Mouse (Mus musculus): ENCODE measurements around the gene Slc16a7. TPM values are rescaled to one million over a fixed set of nuclear protein-coding genes. Genes with fewer than 3 reads are reported as not detected.

Slc16a7 gene
- total and polyA plus RNA-seq, 2 experiments, result 26.8 to 79.7 TPM

DNA sequence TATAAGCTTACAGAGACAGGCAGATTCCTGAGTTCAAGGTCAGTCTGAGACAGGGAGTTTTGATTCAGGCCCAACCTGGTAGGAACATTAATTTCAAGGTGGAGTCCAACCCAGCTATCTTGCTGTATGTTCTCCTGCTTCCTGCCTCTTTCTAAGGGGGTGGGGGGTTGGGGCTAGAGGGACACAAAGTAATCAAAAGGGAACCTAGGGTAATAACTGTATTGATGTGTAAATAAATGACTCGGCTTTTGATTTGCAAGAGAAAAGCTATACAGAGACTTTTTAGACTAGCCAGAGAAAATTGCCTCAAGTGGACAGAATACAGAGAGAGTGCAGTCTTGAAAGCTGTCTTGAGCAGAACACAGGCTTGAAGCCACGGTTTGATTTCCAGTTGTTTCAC lies 174.7 kb downstream of the Slc16a7 start:
- Histone ChIP-seq H3K27me3 (ENCODE audit: control insufficient read depth, insufficient read depth, low read length) (no peaks in the 10 kb centered on the region), H3K4me1 (ENCODE audit: control insufficient read depth, insufficient read depth, low read length) (no peaks in the 10 kb centered on the region), H3K79me2 (ENCODE audit: control insufficient read depth, insufficient read depth, low read length) (no peaks in the 10 kb centered on the region), H3K4me3 (ENCODE audit: insufficient read depth, low read depth, low read length) (no peak overlapping the region), H3K9ac (ENCODE audit: low read depth, low read length) (no peak overlapping the region), H3K36me3 (ENCODE audit: control insufficient read depth, insufficient read depth, low read length) (no peaks in the 10 kb centered on the region), H3K27ac (replicated peaks; ENCODE audit: insufficient read depth, low read depth, low read length) (no peak overlapping the region)
- WGBS, result 69% methylated on average over 2 of the region's 2 CpGs
- no peak for DNase-seq (ENCODE audit: extremely low read depth, low read depth, low spot score)
- TF ChIP-seq POLR2A (IDR thresholded peaks at IDR 0.05; ENCODE audit: extremely low read depth, insufficient read depth, low read length) (no peak), CTCF (IDR thresholded peaks at IDR 0.05; ENCODE audit: low read depth, low read length) (no peak)

DNA sequence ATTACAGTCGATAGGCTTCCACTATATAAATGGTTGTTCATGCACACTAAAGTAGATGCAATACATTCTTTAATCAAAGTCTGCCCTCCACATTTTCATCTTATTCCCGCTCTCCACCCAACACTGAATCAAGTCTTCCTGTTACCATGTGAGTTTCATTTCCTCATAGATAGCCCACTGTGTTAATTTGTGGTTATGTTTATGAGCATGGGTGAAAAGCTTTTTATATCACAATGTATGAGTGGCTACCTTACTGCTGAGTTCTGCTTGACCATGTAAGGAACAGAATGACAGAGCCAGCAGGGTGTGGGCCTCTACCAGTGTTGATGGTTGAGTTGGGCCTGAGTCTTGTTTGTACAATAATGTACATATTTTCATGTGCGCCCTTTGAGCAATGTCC lies 175.5 kb downstream of the Slc16a7 start:
- 97% methylated on average over 3 of the region's 3 CpGs for WGBS
- no peaks in the 10 kb centered on the region for H3K4me1 ChIP-seq (ENCODE audit: control insufficient read depth, insufficient read depth, low read length)
- H3K79me2 ChIP-seq (ENCODE audit: control insufficient read depth, insufficient read depth, low read length), result no peaks in the 10 kb centered on the region
- no peaks in the 10 kb centered on the region for H3K27me3 ChIP-seq (ENCODE audit: control insufficient read depth, insufficient read depth, low read length)
- no peak for TF ChIP-seq POLR2A (IDR thresholded peaks at IDR 0.05; ENCODE audit: extremely low read depth, insufficient read depth, low read length)
- no peak for TF ChIP-seq CTCF (IDR thresholded peaks at IDR 0.05; ENCODE audit: low read depth, low read length)
- no peaks in the 10 kb centered on the region for H3K36me3 ChIP-seq (ENCODE audit: control insufficient read depth, insufficient read depth, low read length)
- no peak overlapping the region for H3K9ac ChIP-seq (ENCODE audit: low read depth, low read length)
- DNase-seq (ENCODE audit: extremely low read depth, low read depth, low spot score), result no peak
- H3K4me3 ChIP-seq (ENCODE audit: insufficient read depth, low read depth, low read length), result no peak overlapping the region
- no peak overlapping the region for H3K27ac ChIP-seq (replicated peaks; ENCODE audit: insufficient read depth, low read depth, low read length)

DNA sequence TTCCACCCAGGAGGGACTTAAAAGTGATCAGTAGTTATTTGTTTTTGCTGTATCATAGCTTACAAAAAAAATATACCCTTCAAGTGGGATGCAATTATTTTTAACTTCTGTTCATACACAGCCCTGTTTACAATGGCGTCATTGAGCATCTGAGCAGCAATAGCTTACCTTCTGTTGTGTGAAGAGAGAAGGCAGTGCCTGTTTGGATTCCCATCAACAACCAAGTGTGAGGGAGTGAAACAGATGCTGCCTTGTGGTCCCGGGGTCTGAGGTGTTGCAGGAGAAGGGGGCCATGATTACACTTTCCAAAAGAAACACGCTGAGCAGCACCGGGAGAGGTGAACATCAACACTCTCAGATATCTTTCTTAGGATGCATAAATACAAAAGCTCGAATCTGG lies 201.7 kb downstream of the Slc16a7 start:
- H3K27ac ChIP-seq (replicated peaks; ENCODE audit: insufficient read depth, low read depth, low read length), result no peak overlapping the region
- H3K27me3 ChIP-seq (ENCODE audit: control insufficient read depth, insufficient read depth, low read length), result no peaks in the 10 kb centered on the region; the same call in 1 of the 2 replicates
- H3K36me3 ChIP-seq (ENCODE audit: control insufficient read depth, insufficient read depth, low read length), result no peaks in the 10 kb centered on the region
- WGBS, result 75% methylated on average over 5 of the region's 5 CpGs
- no peak for DNase-seq (ENCODE audit: extremely low read depth, low read depth, low spot score)
- H3K4me1 ChIP-seq (ENCODE audit: control insufficient read depth, insufficient read depth, low read length), result no peaks in the 10 kb centered on the region
- H3K4me3 ChIP-seq (ENCODE audit: insufficient read depth, low read depth, low read length), result no peak overlapping the region
- H3K9ac ChIP-seq (ENCODE audit: low read depth, low read length), result no peak overlapping the region
- no peaks in the 10 kb centered on the region for H3K79me2 ChIP-seq (ENCODE audit: control insufficient read depth, insufficient read depth, low read length)
- TF ChIP-seq CTCF (IDR thresholded peaks at IDR 0.05; ENCODE audit: low read depth, low read length) (no peak), POLR2A (IDR thresholded peaks at IDR 0.05; ENCODE audit: extremely low read depth, insufficient read depth, low read length) (no peak)

DNA sequence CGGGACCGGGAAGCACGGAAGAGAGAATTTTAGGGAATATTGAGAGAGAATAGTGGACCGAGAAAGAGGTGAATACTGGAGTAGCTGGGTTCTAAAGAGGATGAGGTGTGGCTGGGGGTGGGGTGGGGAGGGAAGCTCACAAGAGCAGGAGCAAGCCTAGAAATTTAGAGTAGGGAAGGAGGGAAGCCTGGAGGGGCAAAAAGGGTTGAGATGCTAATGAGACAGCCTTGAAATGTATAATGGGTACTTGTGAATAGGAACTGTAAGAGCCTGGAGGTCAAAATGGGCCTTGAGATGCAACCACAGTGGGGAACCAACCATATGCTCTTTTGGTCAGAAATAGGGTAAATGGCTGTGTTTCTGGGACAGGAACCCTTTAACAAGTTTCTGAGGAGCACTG lies 203.9 kb downstream of the Slc16a7 start:
- WGBS, result 98% methylated on average over 4 of the region's 4 CpGs
- no peak overlapping the region for H3K4me3 ChIP-seq (ENCODE audit: insufficient read depth, low read depth, low read length)
- TF ChIP-seq CTCF (IDR thresholded peaks at IDR 0.05; ENCODE audit: low read depth, low read length) (no peak), POLR2A (IDR thresholded peaks at IDR 0.05; ENCODE audit: extremely low read depth, insufficient read depth, low read length) (no peak)

GRCm38 (mm10) chr10:125184146-125184545 lies 205.1 kb downstream of the Slc16a7 start:
- 55% methylated on average over 5 of the region's 5 CpGs for WGBS
- H3K27me3 ChIP-seq (ENCODE audit: control insufficient read depth, insufficient read depth, low read length), result no peaks in the 10 kb centered on the region
- no peaks in the 10 kb centered on the region for H3K4me1 ChIP-seq (ENCODE audit: control insufficient read depth, insufficient read depth, low read length)
- TF ChIP-seq POLR2A (IDR thresholded peaks at IDR 0.05; ENCODE audit: extremely low read depth, insufficient read depth, low read length), result no peak
- no peak for TF ChIP-seq CTCF (IDR thresholded peaks at IDR 0.05; ENCODE audit: low read depth, low read length)
- no peak overlapping the region for H3K27ac ChIP-seq (replicated peaks; ENCODE audit: insufficient read depth, low read depth, low read length)
- H3K79me2 ChIP-seq (ENCODE audit: control insufficient read depth, insufficient read depth, low read length), result no peaks in the 10 kb centered on the region
- no peak for DNase-seq (ENCODE audit: extremely low read depth, low read depth, low spot score)
- H3K4me3 ChIP-seq (ENCODE audit: insufficient read depth, low read depth, low read length), result no peak overlapping the region
- H3K9ac ChIP-seq (ENCODE audit: low read depth, low read length), result no peak overlapping the region
- no peaks in the 10 kb centered on the region for H3K36me3 ChIP-seq (ENCODE audit: control insufficient read depth, insufficient read depth, low read length)

More for the DNA sequence above, 203.9 kb downstream of the Slc16a7 start:
- no peak for DNase-seq (ENCODE audit: extremely low read depth, low read depth, low spot score)
- Histone ChIP-seq H3K27me3 (ENCODE audit: control insufficient read depth, insufficient read depth, low read length) (no peaks in the 10 kb centered on the region; the same call in 1 of the 2 replicates), H3K4me1 (ENCODE audit: control insufficient read depth, insufficient read depth, low read length) (no peaks in the 10 kb centered on the region), H3K36me3 (ENCODE audit: control insufficient read depth, insufficient read depth, low read length) (no peaks in the 10 kb centered on the region), H3K79me2 (ENCODE audit: control insufficient read depth, insufficient read depth, low read length) (no peaks in the 10 kb centered on the region), H3K27ac (replicated peaks; ENCODE audit: insufficient read depth, low read depth, low read length) (no peak overlapping the region), H3K9ac (ENCODE audit: low read depth, low read length) (no peak overlapping the region)

DNA sequence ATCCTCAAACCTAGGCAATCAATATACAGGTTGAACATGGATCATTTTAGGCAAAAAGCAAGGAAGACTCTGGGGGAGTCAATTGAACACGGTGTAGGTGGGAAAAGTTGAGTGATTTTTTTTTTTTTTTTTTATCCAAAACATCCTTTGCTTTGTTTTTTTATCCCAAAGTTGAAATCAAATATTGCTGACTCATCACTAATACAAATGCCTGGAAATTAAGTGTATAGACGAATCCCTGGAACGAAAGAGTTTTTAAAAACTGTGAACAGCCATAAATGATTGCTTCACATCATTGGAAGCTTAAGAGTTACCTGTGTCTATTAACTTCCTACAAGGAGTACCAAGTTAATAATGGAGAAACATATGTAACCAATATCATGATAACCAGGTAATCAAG lies 206.7 kb downstream of the Slc16a7 start:
- Histone ChIP-seq H3K36me3 (ENCODE audit: control insufficient read depth, insufficient read depth, low read length) (no peaks in the 10 kb centered on the region), H3K27ac (replicated peaks; ENCODE audit: insufficient read depth, low read depth, low read length) (no peak overlapping the region), H3K4me3 (ENCODE audit: insufficient read depth, low read depth, low read length) (no peak overlapping the region), H3K9ac (ENCODE audit: low read depth, low read length) (no peak overlapping the region), H3K4me1 (ENCODE audit: control insufficient read depth, insufficient read depth, low read length) (no peaks in the 10 kb centered on the region), H3K27me3 (ENCODE audit: control insufficient read depth, insufficient read depth, low read length) (no peaks in the 10 kb centered on the region), H3K79me2 (ENCODE audit: control insufficient read depth, insufficient read depth, low read length) (no peaks in the 10 kb centered on the region)
- no peak for DNase-seq (ENCODE audit: extremely low read depth, low read depth, low spot score)
- TF ChIP-seq CTCF (IDR thresholded peaks at IDR 0.05; ENCODE audit: low read depth, low read length) (no peak), POLR2A (IDR thresholded peaks at IDR 0.05; ENCODE audit: extremely low read depth, insufficient read depth, low read length) (no peak)
- 88% methylated on average over 3 of the region's 3 CpGs for WGBS
